Mouse (Mus musculus): ENCODE data around the gene Arhgef10l.

DNA sequence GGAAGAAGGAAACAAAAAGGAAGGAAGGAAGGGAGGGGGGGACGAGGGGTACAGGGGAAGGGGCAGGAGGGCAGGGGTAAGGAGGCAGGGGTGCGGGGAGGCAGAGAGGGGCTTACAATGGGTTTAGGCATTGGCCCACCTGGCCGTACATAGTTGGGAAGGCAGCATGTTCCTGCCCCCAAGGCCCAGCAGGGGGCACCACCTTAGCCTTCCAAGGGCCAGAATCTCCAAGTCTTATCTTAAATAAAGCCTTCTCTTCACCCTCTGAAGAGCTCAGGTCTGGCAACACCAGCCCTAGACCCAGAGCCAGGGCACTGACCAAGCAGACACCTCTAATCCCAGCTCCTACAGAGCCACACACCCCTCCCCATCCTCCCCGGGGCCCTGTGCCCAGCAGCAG lies 106.0 kb downstream of the Arhgef10l start:
- no peak for TF ChIP-seq POLR2A (IDR thresholded peaks at IDR 0.05; ENCODE audit: borderline replicate concordance, insufficient read depth, low read length)
- TF ChIP-seq CTCF (IDR thresholded peaks at IDR 0.05; ENCODE audit: borderline replicate concordance, insufficient read depth, low read depth, low read length), result peak; percentile 15; the same call in 1 of the 2 replicates
